Mouse (Mus musculus) embryonic fibroblast, embryonic 13.5 days (primary cell): ENCODE results near the gene Trim10. TPM values are rescaled to one million over a fixed set of nuclear protein-coding genes. Genes with fewer than 3 reads are reported as not detected.

Source experiments
- H3K27ac ChIP-seq: 2 replicates; pipeline ENCODE4 v1.5.1; 2012; ENCODE audit warnings: low read length, control low read depth, inconsistent platforms; ENCODE audit not compliant: insufficient read depth
- H3K4me1 ChIP-seq: 2 replicates; pipeline ENCODE4 v1.6.1; 2011; ENCODE audit warnings: low read length; ENCODE audit not compliant: control insufficient read depth, insufficient read depth
- H3K4me3 ChIP-seq: 2 replicates; pipeline ENCODE4 v1.5.1; 2011; ENCODE audit warnings: mild to moderate bottlenecking, control low read depth, low read length; ENCODE audit not compliant: insufficient read depth
- CTCF ChIP-seq: IDR thresholded peaks from 2 replicates; pipeline ENCODE4 v1.5.1; 2011; ENCODE audit warnings: mild to moderate bottlenecking, control low read depth, low read length, moderate library complexity, borderline replicate concordance; ENCODE audit not compliant: insufficient read depth
- POLR2A ChIP-seq: IDR thresholded peaks from 2 replicates; pipeline ENCODE4 v1.6.1; 2011; ENCODE audit warnings: low read depth, mild to moderate bottlenecking, control low read depth, low read length, moderate library complexity
- polyA plus RNA-seq: library from polyadenylated mRNA; stranded (reverse); fragments of >200 nt; gene quantifications from 2 replicates; pipeline ENCODE4 v1.2.4, GENCODE M21; 2011; ENCODE audit warnings: low read depth; ENCODE audit not compliant: missing spikeins, insufficient read length

Gene Trim10
- polyA plus RNA-seq, 1 experiment = not detected

- Histone ChIP-seq H3K27ac (no peak overlapping the region), H3K4me1 (no peaks in the 10 kb centered on the region), H3K4me3 (no peak overlapping the region)
- TF ChIP-seq POLR2A (no peak), CTCF (no peak)
Observed at GRCm38 (mm10) chr17:36851627-36852026, 17.7 kb upstream of the Trim10 start.

DNA sequence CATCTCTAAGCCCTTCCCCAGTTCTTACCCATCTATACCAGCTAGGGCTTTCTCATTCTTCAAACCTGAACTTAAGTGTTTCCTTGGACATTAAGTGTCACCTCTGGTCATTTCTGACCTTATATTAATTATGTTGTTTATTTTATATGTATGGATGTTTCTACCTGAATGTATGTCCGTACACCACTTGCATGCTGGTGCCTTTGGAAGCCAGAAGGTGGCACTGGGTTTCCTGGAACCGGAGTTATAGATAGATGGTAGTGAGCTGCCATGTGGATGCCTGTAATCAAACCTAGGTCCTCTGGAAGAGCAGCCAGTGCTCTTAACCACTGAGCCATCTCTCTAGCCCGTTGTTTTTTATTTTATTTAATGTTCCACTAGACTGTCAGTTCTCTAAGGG, 13.9 kb upstream of the Trim10 start:
- H3K4me3 ChIP-seq = no peak overlapping the region
- no peaks in the 10 kb centered on the region for H3K4me1 ChIP-seq
- TF ChIP-seq CTCF = no peak
- TF ChIP-seq POLR2A = no peak
- no peak overlapping the region for H3K27ac ChIP-seq

- TF ChIP-seq CTCF = no peak
- TF ChIP-seq POLR2A = no peak
- Histone ChIP-seq H3K4me3 (no peak overlapping the region), H3K27ac (no peak overlapping the region), H3K4me1 (no peaks in the 10 kb centered on the region)
Observed at GRCm38 (mm10) chr17:36856236-36856635, 13.1 kb upstream of the Trim10 start.

DNA sequence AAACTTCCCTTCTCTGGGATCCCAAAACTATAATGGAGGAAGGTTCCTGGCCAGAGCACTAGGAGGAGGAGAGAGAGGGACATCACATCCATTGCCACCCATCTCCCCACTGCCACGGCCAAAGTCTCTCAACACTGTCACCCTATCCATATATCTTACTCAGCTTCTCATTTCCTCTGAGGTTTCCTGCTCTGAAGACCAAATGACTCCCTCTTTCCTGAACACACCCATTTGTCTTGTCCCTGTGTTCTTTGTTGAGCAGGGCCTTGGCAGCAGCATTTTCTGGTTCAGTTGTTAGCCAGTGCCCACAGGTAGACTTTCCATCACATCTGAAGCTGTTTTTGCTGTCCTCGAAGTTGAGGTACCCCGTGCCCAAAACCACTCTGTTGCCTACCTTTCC, 11.2 kb upstream of the Trim10 start:
- H3K4me3 ChIP-seq = no peak overlapping the region
- TF ChIP-seq POLR2A (no peak), CTCF (no peak)

GRCm38 (mm10) chr17:36861680-36862079, 7.7 kb upstream of the Trim10 start:
- no peaks in the 10 kb centered on the region for H3K4me1 ChIP-seq
- no peak overlapping the region for H3K4me3 ChIP-seq
- no peak overlapping the region for H3K27ac ChIP-seq
- no peak for TF ChIP-seq POLR2A
- TF ChIP-seq CTCF = no peak

More for the DNA sequence above, 11.2 kb upstream of the Trim10 start:
- Histone ChIP-seq H3K4me1 (no peaks in the 10 kb centered on the region), H3K27ac (no peak overlapping the region)

GRCm38 (mm10) chr17:36866719-36867527, 2.5 kb upstream of the Trim10 start, which contains the start of gene Trim15:
Trim15 (minus strand) TSS chr17:36867210.
- Histone ChIP-seq H3K4me3 (no peak within 1 kb of the TSS), H3K4me1 (no peaks in the 10 kb centered on the region), H3K27ac (no peak within 1 kb of the TSS)
- TF ChIP-seq CTCF (no peak), POLR2A (no peak)

DNA sequence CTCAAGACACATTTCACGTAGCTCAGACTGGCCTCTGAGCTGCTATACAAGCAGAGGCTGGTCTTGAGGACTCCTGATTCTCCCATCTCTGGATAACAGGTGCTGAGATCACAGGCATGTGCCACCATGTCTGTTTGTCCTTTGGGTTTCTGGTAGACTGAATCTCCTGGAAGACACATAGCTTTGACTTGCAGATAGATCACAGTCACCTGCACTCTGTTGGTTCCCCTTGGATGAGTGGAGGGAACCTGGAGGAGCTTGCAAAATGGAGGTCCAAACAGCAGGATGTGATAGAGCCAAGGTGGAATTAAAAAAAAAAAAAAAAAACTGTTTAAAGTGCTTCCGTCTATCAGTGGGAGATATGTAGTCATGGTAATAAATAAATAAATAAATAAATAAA, 538 bp upstream of the Trim10 start:
- no peak for TF ChIP-seq POLR2A
- no peak for TF ChIP-seq CTCF
- H3K27ac ChIP-seq = no peak overlapping the region
- H3K4me1 ChIP-seq = no peaks in the 10 kb centered on the region
- H3K4me3 ChIP-seq = no peak overlapping the region

DNA sequence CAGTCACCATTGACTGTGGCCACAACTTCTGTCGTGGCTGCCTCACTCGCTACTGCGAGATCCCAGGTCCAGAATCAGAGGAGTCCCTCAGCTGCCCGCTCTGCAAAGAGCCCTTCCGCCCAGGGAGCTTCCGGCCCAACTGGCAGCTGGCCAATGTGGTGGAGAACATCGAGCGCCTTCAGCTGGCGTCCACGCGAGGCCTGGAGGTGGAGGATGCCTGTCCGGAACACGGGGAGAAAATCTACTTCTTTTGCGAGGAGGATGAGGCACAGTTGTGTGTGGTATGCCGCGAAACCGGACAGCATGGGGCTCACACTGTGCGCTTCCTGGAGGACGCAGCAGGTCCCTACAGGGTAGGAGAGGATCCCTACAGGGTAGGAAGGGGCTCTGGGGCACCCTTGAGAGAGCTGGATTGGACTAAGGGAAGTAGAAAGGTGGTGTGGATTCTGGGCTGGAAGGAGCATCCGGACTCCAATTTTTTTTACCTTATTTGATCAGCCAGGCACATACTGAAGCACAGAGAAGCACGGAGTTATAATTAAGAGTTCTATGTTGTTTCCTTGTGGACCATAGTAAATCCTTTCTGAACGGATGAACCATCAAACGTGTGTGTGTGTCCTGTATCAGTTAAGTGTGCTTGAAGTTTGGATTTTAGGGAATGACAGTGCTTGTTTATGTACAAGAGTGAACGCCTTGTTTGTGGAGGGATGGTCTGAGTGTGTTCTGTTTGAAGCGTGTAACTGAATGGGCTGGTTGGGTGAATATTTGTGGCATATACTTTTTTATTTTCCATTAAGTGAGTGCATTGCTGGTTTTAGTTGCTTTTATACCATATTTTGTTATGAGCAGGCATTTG, 809 bp downstream of the Trim10 start:
- Histone ChIP-seq H3K4me1 (peaks cover 10% of the 10 kb centered on the region), H3K27ac (no peak overlapping the region), H3K4me3 (no peak overlapping the region)
- no peak for TF ChIP-seq POLR2A
- TF ChIP-seq CTCF = no peak

GRCm38 (mm10) chr17:36874636-36875035, 5.3 kb downstream of the Trim10 start:
- Histone ChIP-seq H3K4me1 (peaks cover 13% of the 10 kb centered on the region), H3K27ac (peak overlapping the region; percentile 56), H3K4me3 (no peak overlapping the region)
- no peak for TF ChIP-seq POLR2A
- no peak for TF ChIP-seq CTCF

DNA sequence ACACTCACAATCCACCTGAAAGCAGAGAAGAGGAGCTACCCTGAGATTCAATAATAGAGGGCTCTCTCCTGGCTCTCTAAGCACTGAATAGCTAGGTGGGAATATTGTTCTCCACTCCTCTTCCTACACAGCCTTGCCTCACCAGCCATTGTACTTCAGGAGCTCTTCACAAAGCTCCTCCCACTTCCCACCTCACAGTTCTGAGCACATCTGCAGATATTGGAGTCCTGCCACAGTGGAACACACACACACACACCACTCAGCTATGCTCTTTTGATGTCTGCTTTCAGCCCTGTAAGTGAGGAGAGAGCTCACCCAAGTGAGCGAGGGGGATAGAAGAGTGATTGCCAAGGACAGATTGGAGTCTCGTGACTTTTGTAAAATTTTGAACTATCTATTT, 14.0 kb downstream of the Trim10 start:
- H3K27ac ChIP-seq = no peak overlapping the region
- peaks cover 6% of the 10 kb centered on the region; the same call in 1 of the 2 replicates for H3K4me1 ChIP-seq
- no peak overlapping the region for H3K4me3 ChIP-seq
- no peak for TF ChIP-seq CTCF
- no peak for TF ChIP-seq POLR2A
